ENCODE assay signal across 26 mouse cellular contexts in genomic region chr12:13147251-13147650, GRCm38 (mm10).
"Had no signal": no experiment of that assay in that cellular context is flagged by ENCODE, and none has a peak within 500 bp of the region (broad histone marks: within the 10 kb centered on the region; RNA-seq: fewer than 3 reads in every experiment).

No protein-coding gene starts in this region.

- H3K27me3 ChIP-seq: hindbrain, embryonic 12.5 days; intestine, embryonic 15.5 days; kidney, embryonic 15.5 days; limb, embryonic 13.5 days; limb, embryonic 15.5 days; liver, embryonic 12.5 days had no signal

- H3K4me2 ChIP-seq: heart, embryonic 11.5 days; hindbrain, embryonic 12.5 days; hindbrain, embryonic 14.5 days; intestine, embryonic 15.5 days; kidney, embryonic 15.5 days; limb, embryonic 13.5 days; limb, embryonic 15.5 days; liver, embryonic 12.5 days had no signal

- H3K27ac ChIP-seq: gastrocnemius, adult 2 months; hindbrain, embryonic 10.5 days; hindbrain, embryonic 12.5 days; hindbrain, embryonic 14.5 days; intestine, embryonic 15.5 days; kidney, embryonic 15.5 days; kidney, postnatal 0 days; limb, embryonic 13.5 days; limb, embryonic 15.5 days; liver, embryonic 12.5 days; liver, embryonic 14.5 days had no signal

- H3K4me3 ChIP-seq: gastrocnemius, adult 2 months; hindbrain, embryonic 10.5 days; hindbrain, embryonic 12.5 days; intestine, embryonic 15.5 days; kidney, embryonic 15.5 days; limb, embryonic 13.5 days; limb, embryonic 15.5 days; liver, embryonic 12.5 days had no signal

- DNase-seq: gastrocnemius, adult 2 months; gastrocnemius, postnatal 10 days; gastrocnemius, postnatal 25 days; heart, postnatal 14 days; kidney, adult 2 months; kidney, adult 9 months; kidney, postnatal 14 days; kidney, postnatal 36 days; layer of hippocampus, adult 9-11 months; layer of hippocampus, postnatal 36 days; left cerebral cortex, postnatal 4 days; lung, adult 18-20 months had no signal

- H3K9ac ChIP-seq: hindbrain, embryonic 12.5 days; hindbrain, embryonic 14.5 days; intestine, embryonic 15.5 days; kidney, embryonic 15.5 days; limb, embryonic 13.5 days; limb, embryonic 15.5 days; liver, embryonic 12.5 days; liver, embryonic 14.5 days had no signal

- ATAC-seq: hindbrain, embryonic 16.5 days; inflammation-experienced regulatory T-cells, adult 6 months; intestine, embryonic 15.5 days; intestine, postnatal 0 days; liver, embryonic 12.5 days had no signal

- H3K36me3 ChIP-seq: hindbrain, embryonic 10.5 days; hindbrain, embryonic 12.5 days; intestine, embryonic 15.5 days; kidney, embryonic 15.5 days; limb, embryonic 13.5 days; limb, embryonic 15.5 days; liver, embryonic 12.5 days had no signal

- H3K9me3 ChIP-seq: hindbrain, embryonic 10.5 days; hindbrain, embryonic 12.5 days; intestine, embryonic 15.5 days; kidney, embryonic 15.5 days; limb, embryonic 13.5 days; limb, embryonic 15.5 days; liver, embryonic 12.5 days had no signal

- H3K4me1 ChIP-seq: liver, embryonic 12.5 days had no signal
